Comparison of ENCODE assay signal across 15 mouse cellular contexts in genomic region chr16:4374270-4374669, GRCm38 (mm10).
"Had no signal": no experiment of that assay in that cellular context is flagged by ENCODE, and none has a peak within 500 bp of the region (broad histone marks: within the 10 kb centered on the region; RNA-seq: fewer than 3 reads in every experiment).

No protein-coding gene starts in this region.

- ATAC-seq: lung, postnatal 0 days had no signal

- DNase-seq: kidney, adult 18-20 months; kidney, adult 9 months; kidney, postnatal 14 days; kidney, postnatal 4 days; liver, embryonic 13.5 days; lung, embryonic 14.5 days; midbrain, embryonic 14.5 days; right cerebral cortex, postnatal 4 days; thymus, adult 2 months; thymus, postnatal 14 days; thymus, postnatal 4 days had no signal

- H3K27me3 ChIP-seq: liver, embryonic 13.5 days had no signal

- H3K9ac ChIP-seq: liver, embryonic 13.5 days; lung, embryonic 14.5 days had no signal

- H3K4me2 ChIP-seq: liver, embryonic 13.5 days; lung, embryonic 14.5 days; midbrain, embryonic 11.5 days had no signal

- H3K27ac ChIP-seq: liver, embryonic 13.5 days; stomach, postnatal 0 days had no signal

- H3K36me3 ChIP-seq: liver, embryonic 13.5 days had no signal

- H3K9me3 ChIP-seq: liver, embryonic 13.5 days had no signal

- H3K4me3 ChIP-seq: left cerebral cortex, adult 2 months; liver, embryonic 13.5 days had no signal
